Mouse (Mus musculus): ENCODE measurements around the gene Csnk1e. TPM values are rescaled to one million over a fixed set of nuclear protein-coding genes. Genes with fewer than 3 reads are reported as not detected.
"Not testable (repeated sequence)": the region's sequence is repeated elsewhere in the genome, so short reads cannot be mapped to it uniquely, and the experiment has no call there.

Csnk1e gene
- polyA plus RNA-seq, 1 experiment from 2014 or later: 128 TPM

- DNase-seq (ENCODE audit: low read depth, low spot score) (no peak), ATAC-seq (no peak)
- ChIA-PET CTCF (no interaction called here), POLR2A (no interaction called here)
- in situ Hi-C loops (cut with MboI; ENCODE audit: low pct_unique_long_range_greater_than_20kb): no loop called here
- no peaks in the 10 kb centered on the region for H3K27me3 ChIP-seq
- TF ChIP-seq CTCF (IDR thresholded peaks at IDR 0.05): no peak
These were observed 17.7 kb upstream of the Csnk1e start for GRCm38 (mm10) chr15:79473042-79473441.

- CTCF ChIA-PET: no interaction called here
- in situ Hi-C loops (cut with MboI; ENCODE audit: low pct_unique_long_range_greater_than_20kb): no loop called here
- DNase-seq (ENCODE audit: low read depth, low spot score) (no peak), ATAC-seq (no peak)
- no peak for TF ChIP-seq CTCF (IDR thresholded peaks at IDR 0.05)
- H3K27me3 ChIP-seq: no peaks in the 10 kb centered on the region
- POLR2A ChIA-PET: no interaction called here
These were observed 15.7 kb upstream of the Csnk1e start for GRCm38 (mm10) chr15:79471095-79471494.

DNA sequence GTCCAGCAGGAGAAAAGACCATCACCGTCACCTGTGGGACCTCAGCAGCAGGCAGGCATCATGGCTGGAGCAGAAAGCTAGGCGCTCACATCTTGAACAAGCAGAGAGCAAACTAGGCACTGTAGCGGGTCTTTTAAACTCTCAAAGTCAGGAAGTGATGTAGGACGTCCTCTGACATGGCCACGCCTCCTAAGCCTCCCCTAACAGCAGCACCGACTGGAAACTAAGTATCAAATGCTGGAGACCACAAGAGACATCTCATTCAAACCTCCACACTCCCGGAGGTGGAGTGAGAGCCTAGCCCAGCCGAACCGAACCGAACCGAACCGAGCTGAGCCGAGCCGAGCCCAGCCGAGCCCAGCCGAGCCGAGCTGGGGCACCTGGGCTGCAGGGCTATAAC is 15.2 kb upstream of the Csnk1e start:
- POLR2A ChIA-PET: no interaction called here
- ATAC-seq (no peak), DNase-seq (ENCODE audit: low read depth, low spot score) (no peak)

GRCm38 (mm10) chr15:79469577-79469976 is 14.2 kb upstream of the Csnk1e start:
- H3K27me3 ChIP-seq: no peaks in the 10 kb centered on the region
- TF ChIP-seq CTCF (IDR thresholded peaks at IDR 0.05): no peak
- in situ Hi-C loops (cut with MboI; ENCODE audit: low pct_unique_long_range_greater_than_20kb): loop anchor here (5.0 kb wide), 3 partner anchors 57 to 237 kb away; partner anchors contain the start of gene Dmc1
- ChIA-PET CTCF (no interaction called here), POLR2A (no interaction called here)
- no peak for ATAC-seq
- DNase-seq (ENCODE audit: low read depth, low spot score): no peak

More for the DNA sequence above, 15.2 kb upstream of the Csnk1e start:
- no peak for TF ChIP-seq CTCF (IDR thresholded peaks at IDR 0.05)
- in situ Hi-C loops (cut with MboI; ENCODE audit: low pct_unique_long_range_greater_than_20kb): no loop called here
- CTCF ChIA-PET: no interaction called here
- no peaks in the 10 kb centered on the region for H3K27me3 ChIP-seq

- ATAC-seq (peak; percentile 41), DNase-seq (ENCODE audit: low read depth, low spot score) (no peak)
- in situ Hi-C loops (cut with MboI; ENCODE audit: low pct_unique_long_range_greater_than_20kb): loop anchor here (5.0 kb wide), 3 partner anchors 54 to 234 kb away; partner anchors contain the start of gene Dmc1
- no peaks in the 10 kb centered on the region for H3K27me3 ChIP-seq
- ChIA-PET CTCF (interaction anchor here (0.6 to 2.1 kb wide), 24 partner anchors 10 to 238 kb away, joined by 3 to 15 read pairs (median 3); partner anchors contain the start of gene Pick1), POLR2A (interaction anchor here (2.2 kb wide), 1 partner anchor 224 kb away, joined by 7 read pairs; no protein-coding TSS in a partner anchor)
- TF ChIP-seq CTCF (IDR thresholded peaks at IDR 0.05): peak; percentile 99
These were observed 11.4 kb upstream of the Csnk1e start for GRCm38 (mm10) chr15:79466601-79467286.

DNA sequence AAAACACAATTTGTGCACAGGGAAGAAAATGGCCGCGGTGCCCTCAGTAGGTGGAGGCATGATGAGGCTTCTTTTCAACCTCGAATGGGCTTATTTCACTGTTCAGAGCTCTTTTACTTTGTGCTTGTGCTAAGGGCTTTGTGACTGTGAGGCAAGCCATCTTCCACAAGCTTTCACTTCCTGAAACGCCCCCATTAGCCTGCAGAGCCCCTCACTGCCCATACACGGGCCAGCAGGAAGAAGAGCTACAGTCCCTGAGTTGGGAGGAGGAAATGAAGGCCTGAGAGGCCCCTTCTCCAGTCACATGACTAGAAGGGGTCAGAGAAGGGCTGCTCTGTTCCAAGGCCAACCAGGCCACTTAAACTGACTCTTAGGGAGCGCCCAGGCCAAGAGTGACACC is 1.2 kb upstream of the Csnk1e start:
- H3K27me3 ChIP-seq: no peaks in the 10 kb centered on the region
- ATAC-seq: no peak
- ChIA-PET POLR2A (no interaction called here), CTCF (interaction anchor here (1.0 to 1.2 kb wide), 2 partner anchors 10 to 11 kb away, joined by 3 to 7 read pairs; no protein-coding TSS in a partner anchor)
- in situ Hi-C loops (cut with MboI; ENCODE audit: low pct_unique_long_range_greater_than_20kb): no loop called here
- DNase-seq (ENCODE audit: low read depth, low spot score): no peak
- TF ChIP-seq CTCF (IDR thresholded peaks at IDR 0.05): no peak

GRCm38 (mm10) chr15:79456104-79456503 is 738 bp upstream of the Csnk1e start:
- in situ Hi-C loops (cut with MboI; ENCODE audit: low pct_unique_long_range_greater_than_20kb); POLR2A ChIA-PET; H3K27me3 ChIP-seq; DNase-seq (ENCODE audit: low read depth, low spot score); ATAC-seq: not testable (repeated sequence)
- CTCF ChIA-PET: interaction anchor here (1.0 to 1.2 kb wide), 2 partner anchors 10 to 11 kb away, joined by 3 to 7 read pairs; no protein-coding TSS in a partner anchor

DNA sequence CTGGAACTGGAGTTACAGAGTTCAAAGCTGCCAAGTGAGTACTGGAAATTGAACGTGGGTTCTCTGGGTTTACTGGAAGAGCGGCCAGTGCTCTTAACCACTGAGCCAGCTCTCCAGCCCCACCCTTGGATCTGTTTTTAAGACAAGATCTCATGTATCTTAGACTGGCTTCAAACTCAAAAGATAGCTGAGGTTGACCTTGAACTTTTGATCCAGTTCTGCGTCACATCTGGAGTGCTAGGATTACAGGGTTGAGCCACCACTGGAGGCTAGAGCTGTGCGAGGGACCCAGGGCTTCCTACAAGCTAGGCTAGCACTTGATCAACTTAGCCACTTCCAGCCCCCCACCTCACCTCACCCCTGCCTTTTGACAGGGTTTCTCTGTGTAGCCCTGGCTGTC is 1.5 kb downstream of the Csnk1e start:
- H3K27me3 ChIP-seq: no peaks in the 10 kb centered on the region
- DNase-seq (ENCODE audit: low read depth, low spot score) (no peak), ATAC-seq (no peak)
- in situ Hi-C loops (cut with MboI; ENCODE audit: low pct_unique_long_range_greater_than_20kb): no loop called here
- TF ChIP-seq CTCF (IDR thresholded peaks at IDR 0.05): no peak
- POLR2A ChIA-PET: interaction anchor here (0.7 to 1.5 kb wide), 2 partner anchors 10 to 25 kb away, joined by 3 to 4 read pairs; no protein-coding TSS in a partner anchor
- CTCF ChIA-PET: interaction anchor here (1.6 kb wide), 1 partner anchor 211 kb away, joined by 5 read pairs; no protein-coding TSS in a partner anchor

- ATAC-seq: no peak
- ChIA-PET POLR2A (no interaction called here), CTCF (no interaction called here)
- no peak for TF ChIP-seq CTCF (IDR thresholded peaks at IDR 0.05)
- in situ Hi-C loops (cut with MboI; ENCODE audit: low pct_unique_long_range_greater_than_20kb): no loop called here
- H3K27me3 ChIP-seq: no peaks in the 10 kb centered on the region
- no peak for DNase-seq (ENCODE audit: low read depth, low spot score)
These were observed 7.3 kb downstream of the Csnk1e start for GRCm38 (mm10) chr15:79448041-79448440.

DNA sequence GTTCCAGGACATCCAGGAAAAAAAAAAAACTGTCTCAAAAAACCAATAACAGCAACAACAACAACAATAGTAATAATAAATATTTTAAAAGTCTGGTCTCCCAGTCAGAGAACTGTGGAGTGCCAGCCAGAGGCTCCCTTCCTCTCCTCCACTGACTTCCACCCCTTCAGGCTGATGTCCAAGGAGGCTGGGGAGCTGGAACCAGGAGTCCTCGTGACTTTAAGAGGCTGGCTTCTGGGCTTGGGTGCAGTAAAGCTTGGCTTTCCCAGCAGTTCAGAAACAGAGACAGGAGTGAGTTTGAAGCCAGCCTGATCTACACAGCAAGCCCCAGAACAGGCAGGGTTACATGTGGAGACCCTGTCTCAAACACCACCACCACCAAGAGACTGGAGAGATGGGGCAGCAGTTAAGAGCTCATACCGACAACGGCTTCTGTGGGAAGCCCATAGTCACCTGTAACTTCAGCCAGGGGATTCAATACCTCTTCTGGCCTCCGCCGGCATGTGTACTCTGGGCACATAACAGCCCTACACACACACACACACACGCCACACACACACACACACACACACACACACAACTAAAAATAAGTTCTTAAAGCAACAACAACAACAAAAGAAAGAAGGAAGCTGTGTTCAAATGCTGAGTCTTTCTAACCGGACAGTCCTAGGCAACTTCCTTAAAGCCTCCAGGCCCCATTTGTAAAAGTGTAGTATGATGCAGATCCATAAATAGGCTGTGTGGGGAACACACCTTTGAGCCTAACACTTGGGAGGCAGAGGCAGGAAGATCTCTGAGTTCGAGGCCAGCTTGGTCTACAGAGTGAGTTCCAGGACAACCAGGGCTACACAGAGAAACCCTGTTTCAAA is 9.3 kb downstream of the Csnk1e start:
- CTCF ChIA-PET: interaction anchor here (1.2 kb wide), 2 partner anchors 11 to 21 kb away, joined by 3 read pairs; no protein-coding TSS in a partner anchor
- ATAC-seq: no peak

More for the DNA sequence above, 9.3 kb downstream of the Csnk1e start:
- POLR2A ChIA-PET: interaction anchor here (0.6 to 0.7 kb wide), 2 partner anchors 11 to 1137 kb away, joined by 3 to 5 read pairs; no protein-coding TSS in a partner anchor
- in situ Hi-C loops (cut with MboI; ENCODE audit: low pct_unique_long_range_greater_than_20kb): no loop called here
- H3K27me3 ChIP-seq: no peaks in the 10 kb centered on the region
- DNase-seq (ENCODE audit: low read depth, low spot score): no peak
- no peak for TF ChIP-seq CTCF (IDR thresholded peaks at IDR 0.05)

All from Patski (cell line).